Mouse (Mus musculus) kidney, adult 11 months (tissue): ENCODE data around the gene Igsf21.

Experiments used
- DNase-seq: peaks from one replicate; pipeline ENCODE4 v3.0.0; 2022

Igsf21 gene

GRCm38 (mm10) chr4:140092367-140092766 lies 154.2 kb downstream of the Igsf21 start:
- DNase-seq: no peak

GRCm38 (mm10) chr4:140091693-140092092 lies 154.9 kb downstream of the Igsf21 start:
- DNase-seq: no peak

- DNase-seq: no peak
Measured at GRCm38 (mm10) chr4:140089676-140090075, 156.9 kb downstream of the Igsf21 start.

GRCm38 (mm10) chr4:140088711-140089440 lies 157.7 kb downstream of the Igsf21 start:
- DNase-seq: no peak

- DNase-seq: no peak
Measured at GRCm38 (mm10) chr4:140086192-140086591, 160.4 kb downstream of the Igsf21 start.

- DNase-seq: peak; percentile 9
Measured at GRCm38 (mm10) chr4:140084521-140085011, 162.0 kb downstream of the Igsf21 start.

GRCm38 (mm10) chr4:140084064-140084463 lies 162.5 kb downstream of the Igsf21 start:
- no peak for DNase-seq

- no peak for DNase-seq
Measured at GRCm38 (mm10) chr4:140078416-140078815, 168.2 kb downstream of the Igsf21 start.

GRCm38 (mm10) chr4:140077615-140078014 lies 169.0 kb downstream of the Igsf21 start:
- no peak for DNase-seq

- no peak for DNase-seq
Measured at GRCm38 (mm10) chr4:140076852-140077563, 169.6 kb downstream of the Igsf21 start.

- DNase-seq: no peak
Measured at GRCm38 (mm10) chr4:140076428-140076827, 170.2 kb downstream of the Igsf21 start.

GRCm38 (mm10) chr4:140071047-140071446 lies 175.5 kb downstream of the Igsf21 start:
- DNase-seq: no peak

- DNase-seq: no peak
Measured at GRCm38 (mm10) chr4:140070331-140070652, 176.3 kb downstream of the Igsf21 start.

- no peak for DNase-seq
Measured at GRCm38 (mm10) chr4:140069563-140070330, 176.8 kb downstream of the Igsf21 start.

GRCm38 (mm10) chr4:140068468-140068867 lies 178.1 kb downstream of the Igsf21 start:
- DNase-seq: no peak

GRCm38 (mm10) chr4:140066011-140066410 lies 180.6 kb downstream of the Igsf21 start:
- DNase-seq: no peak

- DNase-seq: no peak
Measured at GRCm38 (mm10) chr4:140063153-140063671, 183.4 kb downstream of the Igsf21 start.

GRCm38 (mm10) chr4:140060251-140060650 lies 186.3 kb downstream of the Igsf21 start:
- no peak for DNase-seq

- DNase-seq: no peak
Measured at GRCm38 (mm10) chr4:140053042-140053441, 193.5 kb downstream of the Igsf21 start.

- DNase-seq: no peak
Measured at GRCm38 (mm10) chr4:140052575-140052974, 194.0 kb downstream of the Igsf21 start.

- no peak for DNase-seq
Measured at GRCm38 (mm10) chr4:140047807-140048362, 198.7 kb downstream of the Igsf21 start.

- DNase-seq: no peak
Measured at GRCm38 (mm10) chr4:140043953-140044352, 202.6 kb downstream of the Igsf21 start.
